Mouse (Mus musculus): ENCODE measurements around the gene Glt6d1. TPM values are rescaled to one million over a fixed set of nuclear protein-coding genes. Genes with fewer than 3 reads are reported as not detected.
"Not testable (repeated sequence)": the region's sequence is repeated elsewhere in the genome, so short reads cannot be mapped to it uniquely, and the experiment has no call there.

The Glt6d1 gene
- polyA plus RNA-seq (2016; fragmentation: Nextera tagmentation; extraction: Ambion mirVana) = not detected in 2 replicates

DNA sequence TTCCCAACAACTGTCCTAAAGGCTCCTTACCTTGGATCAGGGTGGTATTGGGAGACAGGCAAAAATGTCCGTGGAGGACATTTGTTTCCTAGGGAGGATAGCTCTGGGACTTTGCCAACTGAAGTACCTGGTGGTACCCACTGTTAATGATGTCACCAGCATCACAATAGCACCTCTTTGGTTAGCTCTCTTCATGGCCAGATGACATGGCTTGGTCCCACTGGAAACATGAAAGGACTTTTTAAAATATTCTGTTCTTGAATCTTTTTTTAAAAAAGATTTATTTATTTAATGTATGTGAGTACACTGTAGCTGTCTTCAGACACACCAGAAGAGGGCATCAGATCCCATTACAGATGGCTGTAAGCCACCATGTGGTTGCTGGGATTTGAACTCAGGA, at the start of gene Glt6d1:
Gene Glt6d1, minus strand, starts transcription at position 101 of the 400 bp plus-strand sequence.
- H3K4me1 ChIP-seq; ATAC-seq (ENCODE audit: low FRiP score, low read depth); H3K36me3 ChIP-seq; H3K27me3 ChIP-seq; H3K9me3 ChIP-seq; H3K4me2 ChIP-seq (replicated peaks); H3K4me3 ChIP-seq; H3K27ac ChIP-seq (replicated peaks); H3K9ac ChIP-seq (replicated peaks): not testable (repeated sequence)
- 81% methylated on average over 1 of the region's 1 CpGs for WGBS

DNA sequence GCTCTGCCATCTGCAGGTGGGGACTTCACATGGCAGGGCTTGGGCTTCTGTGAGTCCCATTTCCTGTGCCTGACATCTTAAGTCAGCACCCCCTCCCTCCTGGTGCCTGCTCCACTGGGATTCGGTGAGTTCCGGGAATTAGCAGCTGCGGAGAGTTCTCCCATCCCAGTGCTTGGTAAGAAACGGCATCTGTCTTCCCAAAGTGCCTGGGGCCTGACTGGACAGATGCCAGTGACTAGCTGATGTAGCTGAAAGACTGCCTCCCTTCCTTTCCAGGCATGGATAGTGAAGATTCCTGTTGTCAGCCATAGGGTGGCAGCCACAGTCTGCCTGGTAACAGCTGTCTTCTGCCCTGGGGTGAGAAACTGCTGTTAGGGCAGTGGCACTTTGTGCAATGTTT, 49.8 kb upstream of the Glt6d1 start:
- ATAC-seq (ENCODE audit: low FRiP score, low read depth) = no peak
- 13% methylated on average over 4 of the region's 4 CpGs for WGBS
- peaks cover 70% of the 10 kb centered on the region for H3K27me3 ChIP-seq

GRCm38 (mm10) chr2:25864230-25864629, 48.6 kb upstream of the Glt6d1 start:
- Histone ChIP-seq H3K27ac (replicated peaks) (no peak overlapping the region), H3K27me3 (peaks cover 70% of the 10 kb centered on the region), H3K4me3 (peak overlapping the region; percentile 58), H3K9me3 (no peaks in the 10 kb centered on the region), H3K9ac (replicated peaks) (peak overlapping the region; percentile 62; the same call in 1 of the 2 replicates), H3K36me3 (no peaks in the 10 kb centered on the region), H3K4me2 (replicated peaks) (peak overlapping the region; percentile 99), H3K4me1 (peaks cover 21% of the 10 kb centered on the region)
- 5% methylated on average over 18 of the region's 18 CpGs for WGBS
- ATAC-seq (ENCODE audit: low FRiP score, low read depth) = no peak

More for the DNA sequence above, 49.8 kb upstream of the Glt6d1 start:
- Histone ChIP-seq H3K9me3 (no peaks in the 10 kb centered on the region), H3K36me3 (no peaks in the 10 kb centered on the region), H3K27ac (replicated peaks) (no peak overlapping the region), H3K4me2 (replicated peaks) (no peak overlapping the region), H3K9ac (replicated peaks) (no peak overlapping the region), H3K4me3 (no peak overlapping the region), H3K4me1 (peaks cover 21% of the 10 kb centered on the region)

- peaks cover 66% of the 10 kb centered on the region for H3K27me3 ChIP-seq
- H3K36me3 ChIP-seq = no peaks in the 10 kb centered on the region
- H3K4me3 ChIP-seq = peak within 1 kb of the TSS; percentile 58
- no peaks in the 10 kb centered on the region for H3K9me3 ChIP-seq
- peak within 1 kb of the TSS; percentile 62 for H3K9ac ChIP-seq (replicated peaks)
- H3K4me1 ChIP-seq = peaks cover 21% of the 10 kb centered on the region
- H3K27ac ChIP-seq (replicated peaks) = no peak within 1 kb of the TSS
- under 1% methylated on average over 48 of the region's 53 CpGs for whole genome bisulfite sequencing
- peak; percentile 41; the same call in 1 of the 2 replicates for ATAC-seq (ENCODE audit: low FRiP score, low read depth)
- peak within 1 kb of the TSS; percentile 99 for H3K4me2 ChIP-seq (replicated peaks)
Observed at GRCm38 (mm10) chr2:25863337-25864131, 47.9 kb upstream of the Glt6d1 start, which contains the start of gene Kcnt1. TSS of gene Kcnt1 (plus strand) at chr2:25863734.

- ATAC-seq (ENCODE audit: low FRiP score, low read depth) = no peak
- Histone ChIP-seq H3K4me2 (replicated peaks) (peak overlapping the region; percentile 99), H3K36me3 (no peaks in the 10 kb centered on the region), H3K27ac (replicated peaks) (no peak overlapping the region), H3K9me3 (no peaks in the 10 kb centered on the region), H3K9ac (replicated peaks) (no peak overlapping the region), H3K4me3 (no peak overlapping the region), H3K27me3 (peaks cover 59% of the 10 kb centered on the region), H3K4me1 (peaks cover 21% of the 10 kb centered on the region)
- 62% methylated on average over 5 of the region's 5 CpGs for WGBS
Observed at GRCm38 (mm10) chr2:25862696-25863270, 47.1 kb upstream of the Glt6d1 start.

GRCm38 (mm10) chr2:25862038-25862437, 46.4 kb upstream of the Glt6d1 start:
- no peak overlapping the region for H3K4me2 ChIP-seq (replicated peaks)
- no peak overlapping the region for H3K9ac ChIP-seq (replicated peaks)
- no peak for ATAC-seq (ENCODE audit: low FRiP score, low read depth)

DNA sequence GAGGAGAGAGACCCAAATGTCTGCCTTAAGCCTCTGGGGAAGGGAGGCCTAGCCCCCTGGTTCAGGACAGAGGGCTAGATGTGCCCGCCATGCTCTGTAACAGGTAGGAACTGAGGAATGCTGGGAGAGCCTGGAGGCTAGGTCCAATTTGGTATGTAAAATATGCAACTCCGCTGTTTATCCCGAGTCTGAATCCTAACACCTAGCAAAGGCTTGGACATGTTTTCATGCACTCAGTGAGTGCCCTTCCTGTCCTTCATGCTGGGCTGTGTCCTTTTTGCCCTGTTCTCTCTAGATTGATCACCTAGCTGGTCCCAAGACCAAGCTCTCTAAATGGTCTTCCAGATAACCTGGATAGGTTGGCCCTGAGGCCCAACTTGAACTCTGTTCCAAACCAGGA, 44.2 kb upstream of the Glt6d1 start:
- H3K4me2 ChIP-seq (replicated peaks) = no peak overlapping the region
- no peak for ATAC-seq (ENCODE audit: low FRiP score, low read depth)
- H3K27ac ChIP-seq (replicated peaks) = no peak overlapping the region
- H3K4me1 ChIP-seq = peaks cover 15% of the 10 kb centered on the region
- H3K9me3 ChIP-seq = no peaks in the 10 kb centered on the region
- WGBS = 86% methylated on average over 3 of the region's 3 CpGs
- H3K4me3 ChIP-seq = no peak overlapping the region
- no peaks in the 10 kb centered on the region for H3K36me3 ChIP-seq
- no peak overlapping the region for H3K9ac ChIP-seq (replicated peaks)
- peaks cover 32% of the 10 kb centered on the region for H3K27me3 ChIP-seq

More at GRCm38 (mm10) chr2:25862038-25862437, 46.4 kb upstream of the Glt6d1 start:
- Histone ChIP-seq H3K36me3 (no peaks in the 10 kb centered on the region), H3K9me3 (no peaks in the 10 kb centered on the region), H3K27me3 (peaks cover 53% of the 10 kb centered on the region), H3K4me3 (no peak overlapping the region), H3K4me1 (peaks cover 21% of the 10 kb centered on the region), H3K27ac (replicated peaks) (no peak overlapping the region)
- 90% methylated on average over 2 of the region's 2 CpGs for WGBS

DNA sequence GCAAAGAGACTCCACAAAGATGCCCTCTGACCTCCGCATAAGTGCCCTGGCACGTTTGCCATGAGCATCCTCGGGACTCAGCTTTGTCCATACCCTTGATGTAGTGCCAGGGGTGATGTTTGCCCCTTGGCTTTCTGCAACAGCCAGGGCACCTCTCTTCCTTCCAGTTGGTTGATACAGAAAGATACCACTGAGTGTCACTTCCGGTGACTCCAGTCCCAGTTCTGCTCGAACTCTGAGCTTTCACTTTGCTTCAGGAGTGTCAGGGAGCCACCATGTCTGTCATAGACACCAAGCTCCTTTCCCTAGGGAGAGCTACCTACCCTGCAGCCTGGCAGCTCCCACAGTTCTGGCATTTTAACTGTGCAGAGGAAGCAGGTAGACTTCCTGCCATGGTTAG, 38.4 kb upstream of the Glt6d1 start:
- Histone ChIP-seq H3K9ac (replicated peaks) (no peak overlapping the region), H3K36me3 (no peaks in the 10 kb centered on the region), H3K4me2 (replicated peaks) (no peak overlapping the region), H3K27ac (replicated peaks) (no peak overlapping the region), H3K9me3 (no peaks in the 10 kb centered on the region), H3K27me3 (no peaks in the 10 kb centered on the region), H3K4me1 (no peaks in the 10 kb centered on the region), H3K4me3 (no peak overlapping the region)
- WGBS = 83% methylated on average over 5 of the region's 5 CpGs
- no peak for ATAC-seq (ENCODE audit: low FRiP score, low read depth)

GRCm38 (mm10) chr2:25852626-25853025, 37.0 kb upstream of the Glt6d1 start:
- H3K27ac ChIP-seq (replicated peaks) = no peak overlapping the region
- no peaks in the 10 kb centered on the region for H3K36me3 ChIP-seq
- no peak overlapping the region for H3K9ac ChIP-seq (replicated peaks)
- H3K27me3 ChIP-seq = no peaks in the 10 kb centered on the region
- no peak for ATAC-seq (ENCODE audit: low FRiP score, low read depth)
- H3K9me3 ChIP-seq = no peaks in the 10 kb centered on the region
- no peak overlapping the region for H3K4me2 ChIP-seq (replicated peaks)
- no peaks in the 10 kb centered on the region for H3K4me1 ChIP-seq
- no peak overlapping the region for H3K4me3 ChIP-seq
- WGBS = 60% methylated on average over 3 of the region's 3 CpGs

GRCm38 (mm10) chr2:25850330-25850729, 34.7 kb upstream of the Glt6d1 start:
- no peak for ATAC-seq (ENCODE audit: low FRiP score, low read depth)
- Histone ChIP-seq H3K9ac (replicated peaks) (no peak overlapping the region), H3K27me3 (no peaks in the 10 kb centered on the region), H3K4me1 (no peaks in the 10 kb centered on the region), H3K4me2 (replicated peaks) (no peak overlapping the region), H3K36me3 (no peaks in the 10 kb centered on the region), H3K9me3 (no peaks in the 10 kb centered on the region), H3K4me3 (no peak overlapping the region), H3K27ac (replicated peaks) (no peak overlapping the region)
- 21% methylated on average over 4 of the region's 4 CpGs for WGBS

DNA sequence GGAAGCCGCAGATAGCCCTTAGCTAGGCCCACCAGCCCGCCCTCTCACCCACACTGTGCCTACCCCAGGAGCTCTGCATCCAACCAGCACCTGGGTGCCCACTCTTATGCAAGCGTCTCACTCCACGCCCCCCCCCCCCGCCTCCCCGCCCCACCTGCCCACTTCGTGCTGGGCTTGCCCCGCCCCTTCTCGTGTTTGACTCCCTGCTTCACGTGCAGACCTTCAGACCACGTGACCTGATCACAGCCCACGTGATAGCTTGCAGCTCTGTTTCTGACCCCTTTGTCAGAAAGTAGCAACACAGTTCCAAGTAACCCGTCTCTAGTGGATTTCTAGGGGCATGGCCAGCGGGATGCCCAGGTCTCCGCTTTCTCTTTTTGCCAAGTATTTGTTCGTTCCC, 31.6 kb upstream of the Glt6d1 start, which contains the start of gene Sohlh1:
Gene Sohlh1, minus strand, starts transcription at position 23 of the 400 bp plus-strand sequence.
- 84% methylated on average over 15 of the region's 16 CpGs for WGBS
- Histone ChIP-seq H3K4me3 (no peak within 1 kb of the TSS), H3K27ac (replicated peaks) (no peak within 1 kb of the TSS), H3K27me3 (no peaks in the 10 kb centered on the region), H3K36me3 (no peaks in the 10 kb centered on the region), H3K9me3 (no peaks in the 10 kb centered on the region), H3K4me1 (peaks cover 8% of the 10 kb centered on the region; the same call in 1 of the 2 replicates), H3K9ac (replicated peaks) (no peak within 1 kb of the TSS), H3K4me2 (replicated peaks) (no peak within 1 kb of the TSS)
- ATAC-seq (ENCODE audit: low FRiP score, low read depth) = no peak

GRCm38 (mm10) chr2:25846516-25846915, 30.9 kb upstream of the Glt6d1 start:
- no peak overlapping the region for H3K4me3 ChIP-seq
- H3K27me3 ChIP-seq = no peaks in the 10 kb centered on the region
- H3K9me3 ChIP-seq = no peaks in the 10 kb centered on the region
- H3K9ac ChIP-seq (replicated peaks) = no peak overlapping the region
- H3K4me2 ChIP-seq (replicated peaks) = no peak overlapping the region
- H3K27ac ChIP-seq (replicated peaks) = no peak overlapping the region
- no peak for ATAC-seq (ENCODE audit: low FRiP score, low read depth)
- H3K4me1 ChIP-seq = peaks cover 8% of the 10 kb centered on the region; the same call in 1 of the 2 replicates
- 87% methylated on average over 8 of the region's 8 CpGs for WGBS
- no peaks in the 10 kb centered on the region for H3K36me3 ChIP-seq

All from midbrain, embryonic 12.5 days (tissue).